Mouse (Mus musculus) lung, postnatal 14 days (tissue): Measurements from ENCODE around the gene Slc7a10.
A peak's percentile ranks its signal among the peaks of the same experiment; 100 is the strongest.

Experiments
- DNase-seq: peaks from one replicate; pipeline ENCODE4 v3.0.0; 2021

Slc7a10 gene

GRCm38 (mm10) chr7:35185889-35186569, at the start of gene Slc7a10:
Gene Slc7a10, plus strand, starts transcription at chr7:35186385.
- no peak for DNase-seq

- no peak for DNase-seq
Measured at GRCm38 (mm10) chr7:35137524-35137923, 48.7 kb upstream of the Slc7a10 start.

- no peak for DNase-seq
Measured at GRCm38 (mm10) chr7:35138481-35138880, 47.7 kb upstream of the Slc7a10 start.

GRCm38 (mm10) chr7:35139880-35140279, 46.3 kb upstream of the Slc7a10 start:
- DNase-seq: no peak

GRCm38 (mm10) chr7:35141519-35141918, 44.7 kb upstream of the Slc7a10 start:
- DNase-seq: peak; percentile 66

- no peak for DNase-seq
Measured at GRCm38 (mm10) chr7:35142522-35142921, 43.7 kb upstream of the Slc7a10 start.

GRCm38 (mm10) chr7:35143864-35144618, 42.1 kb upstream of the Slc7a10 start:
- peak; percentile 49 for DNase-seq

- DNase-seq: peak; percentile 54
Measured at GRCm38 (mm10) chr7:35145068-35145467, 41.1 kb upstream of the Slc7a10 start.

- DNase-seq: peak; percentile 72
Measured at GRCm38 (mm10) chr7:35146269-35146668, 39.9 kb upstream of the Slc7a10 start.

- no peak for DNase-seq
Measured at GRCm38 (mm10) chr7:35149616-35150433, 36.4 kb upstream of the Slc7a10 start.

GRCm38 (mm10) chr7:35150860-35151259, 35.3 kb upstream of the Slc7a10 start:
- no peak for DNase-seq

GRCm38 (mm10) chr7:35154449-35154848, 31.7 kb upstream of the Slc7a10 start:
- no peak for DNase-seq

- DNase-seq: no peak
Measured at GRCm38 (mm10) chr7:35156561-35157477, 29.4 kb upstream of the Slc7a10 start.

GRCm38 (mm10) chr7:35157512-35157911, 28.7 kb upstream of the Slc7a10 start:
- no peak for DNase-seq

- DNase-seq: no peak
Measured at GRCm38 (mm10) chr7:35162443-35162842, 23.7 kb upstream of the Slc7a10 start.

GRCm38 (mm10) chr7:35163600-35163999, 22.6 kb upstream of the Slc7a10 start:
- DNase-seq: no peak

- DNase-seq: no peak
Measured at GRCm38 (mm10) chr7:35164131-35164530, 22.1 kb upstream of the Slc7a10 start.

- no peak for DNase-seq
Measured at GRCm38 (mm10) chr7:35166988-35167387, 19.2 kb upstream of the Slc7a10 start.

GRCm38 (mm10) chr7:35167925-35168324, 18.3 kb upstream of the Slc7a10 start:
- DNase-seq: no peak

- DNase-seq: peak; percentile 95
Measured at GRCm38 (mm10) chr7:35169341-35169740, 16.8 kb upstream of the Slc7a10 start.

- peak; percentile 84 for DNase-seq
Measured at GRCm38 (mm10) chr7:35171867-35172382, 14.3 kb upstream of the Slc7a10 start.

- no peak for DNase-seq
Measured at GRCm38 (mm10) chr7:35172519-35172918, 13.7 kb upstream of the Slc7a10 start.
